Mouse (Mus musculus) effector memory CD4-positive, alpha-beta T cell, adult 7 months (primary cell): ENCODE data around the gene Taco1. TPM values are rescaled to one million over a fixed set of nuclear protein-coding genes. Genes with fewer than 3 reads are reported as not detected.

ENCODE experiments used
- polyA plus RNA-seq: library from polyadenylated mRNA; unstranded; fragments of 100-300 nt; shearing (Covaris generic); gene quantifications from one replicate; pipeline ENCODE4 v1.2.1, GENCODE M21; 2017

Gene Taco1
- polyA plus RNA-seq, result 4.9 TPM

GRCm38 (mm10) chr11:106065923-106066571 is at the start of gene Taco1:
Taco1 (plus strand) TSS chr11:106066061.

GRCm38 (mm10) chr11:106036548-106037417 is 29.1 kb upstream of the Taco1 start, which contains the start of gene Dcaf7:
Dcaf7 (plus strand) TSS chr11:106036872.

DNA sequence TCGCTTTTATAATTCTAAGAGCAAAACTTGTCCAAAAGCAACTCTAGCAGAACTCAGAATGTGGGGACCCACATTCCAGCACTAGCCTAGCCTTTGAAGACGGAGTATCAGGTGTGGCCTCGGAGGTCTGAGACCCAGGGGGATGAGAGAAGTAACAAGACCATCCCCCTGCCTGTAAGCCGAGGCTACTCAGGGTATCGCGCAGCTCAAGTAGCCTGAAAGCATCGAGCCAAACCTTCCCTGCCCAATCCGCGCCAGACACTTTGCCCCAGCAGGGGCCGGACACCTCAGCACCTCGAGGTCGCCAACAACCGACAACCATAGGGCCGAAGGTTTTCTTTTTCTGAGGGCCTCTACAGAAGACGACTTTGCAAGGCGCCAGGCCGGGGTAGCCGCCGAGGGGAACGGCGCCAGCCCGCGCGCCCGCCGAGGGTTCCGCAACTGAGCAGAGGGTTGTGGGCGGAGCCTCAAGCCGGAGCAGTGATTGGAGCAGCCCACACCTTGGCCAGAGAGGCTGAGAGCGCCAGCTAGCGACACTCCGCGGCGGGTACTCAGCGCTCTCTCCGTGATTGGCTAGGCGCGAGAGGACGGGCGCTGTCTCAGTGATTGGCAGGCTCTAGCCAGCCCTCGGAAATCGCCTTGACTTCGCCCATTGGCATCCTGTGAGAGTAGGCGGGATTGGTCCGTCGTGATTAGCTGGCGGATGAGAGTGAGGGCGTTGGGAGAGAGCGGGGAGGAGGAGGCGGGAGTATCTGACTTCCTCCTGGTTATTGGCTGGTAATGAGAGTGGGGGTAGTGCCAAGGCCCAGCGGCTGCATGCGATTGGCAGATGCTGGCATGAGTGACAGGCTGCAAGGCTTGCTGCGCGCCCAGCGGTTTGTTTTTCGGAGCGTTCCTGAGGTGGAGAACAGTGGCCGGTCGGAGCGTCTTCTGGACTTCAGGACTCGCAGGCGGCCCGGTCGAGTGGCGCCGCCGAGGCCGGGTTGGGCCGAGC is 18.1 kb downstream of the Taco1 start, which contains the start of gene Map3k3:
TSS of gene Map3k3 (plus strand) at position 906 of the 994 bp plus-strand sequence.

Other genes starting within 250 kb of the Taco1 start
- 2.3 TPM for gene Cyb561, start 112.7 kb upstream of the Taco1 start, polyA plus RNA-seq
- gene Ace, start 98.1 kb upstream of the Taco1 start, polyA plus RNA-seq, result not detected
- not detected for gene Ace3, start 71.4 kb upstream of the Taco1 start, polyA plus RNA-seq
- gene Kcnh6, start 57.9 kb upstream of the Taco1 start, polyA plus RNA-seq, result not detected
- 77.0 TPM for gene Dcaf7, start 29.2 kb upstream of the Taco1 start, polyA plus RNA-seq
- 98.7 TPM for gene Map3k3, start 18.6 kb downstream of the Taco1 start, polyA plus RNA-seq
- gene Gm10840, start 94.8 kb downstream of the Taco1 start, polyA plus RNA-seq, result not detected
- 1,126 TPM for gene Limd2, start 94.8 kb downstream of the Taco1 start, polyA plus RNA-seq
- gene Strada, start 136.1 kb downstream of the Taco1 start, polyA plus RNA-seq, result 29.8 TPM
- 51.3 TPM for gene Ccdc47, start 150.3 kb downstream of the Taco1 start, polyA plus RNA-seq
- gene Ddx42, start 150.9 kb downstream of the Taco1 start, polyA plus RNA-seq, result 119 TPM
- 79.2 TPM for gene Ftsj3, start 190.0 kb downstream of the Taco1 start, polyA plus RNA-seq
- gene Psmc5, start 190.1 kb downstream of the Taco1 start, polyA plus RNA-seq, result 134 TPM
- gene Smarcd2, start 206.9 kb downstream of the Taco1 start, polyA plus RNA-seq, result 119 TPM
- gene Tcam1, start 210.6 kb downstream of the Taco1 start, polyA plus RNA-seq, result 0.35 TPM
- gene Gh, start 235.8 kb downstream of the Taco1 start, polyA plus RNA-seq, result not detected
- 0.44 TPM for gene Cd79b, start 248.7 kb downstream of the Taco1 start, polyA plus RNA-seq